Mouse (Mus musculus) adrenal gland, postnatal 25 days (tissue): ENCODE data around the gene Hoxa13. TPM values are rescaled to one million over a fixed set of nuclear protein-coding genes. Genes with fewer than 3 reads are reported as not detected.
A peak's percentile ranks its signal among the peaks of the same experiment; 100 is the strongest.

ENCODE experiments used
- DNase-seq: peaks from one replicate; pipeline ENCODE4 v3.0.0; 2021; ENCODE audit warnings: mixed read lengths
- long read RNA-seq: library from polyadenylated mRNA; stranded (forward); transcript quantifications from one replicate; pipeline ENCODE4 v2.0.0, GENCODE M21; 2021
- total RNA-seq: library from RNA; stranded (reverse); gene quantifications from 2 replicates; pipeline ENCODE4 v1.2.3, GENCODE M21; 2021

Gene Hoxa13
- total RNA-seq: not detected in 2 replicates
- long read RNA-seq: 0 reads

DNA sequence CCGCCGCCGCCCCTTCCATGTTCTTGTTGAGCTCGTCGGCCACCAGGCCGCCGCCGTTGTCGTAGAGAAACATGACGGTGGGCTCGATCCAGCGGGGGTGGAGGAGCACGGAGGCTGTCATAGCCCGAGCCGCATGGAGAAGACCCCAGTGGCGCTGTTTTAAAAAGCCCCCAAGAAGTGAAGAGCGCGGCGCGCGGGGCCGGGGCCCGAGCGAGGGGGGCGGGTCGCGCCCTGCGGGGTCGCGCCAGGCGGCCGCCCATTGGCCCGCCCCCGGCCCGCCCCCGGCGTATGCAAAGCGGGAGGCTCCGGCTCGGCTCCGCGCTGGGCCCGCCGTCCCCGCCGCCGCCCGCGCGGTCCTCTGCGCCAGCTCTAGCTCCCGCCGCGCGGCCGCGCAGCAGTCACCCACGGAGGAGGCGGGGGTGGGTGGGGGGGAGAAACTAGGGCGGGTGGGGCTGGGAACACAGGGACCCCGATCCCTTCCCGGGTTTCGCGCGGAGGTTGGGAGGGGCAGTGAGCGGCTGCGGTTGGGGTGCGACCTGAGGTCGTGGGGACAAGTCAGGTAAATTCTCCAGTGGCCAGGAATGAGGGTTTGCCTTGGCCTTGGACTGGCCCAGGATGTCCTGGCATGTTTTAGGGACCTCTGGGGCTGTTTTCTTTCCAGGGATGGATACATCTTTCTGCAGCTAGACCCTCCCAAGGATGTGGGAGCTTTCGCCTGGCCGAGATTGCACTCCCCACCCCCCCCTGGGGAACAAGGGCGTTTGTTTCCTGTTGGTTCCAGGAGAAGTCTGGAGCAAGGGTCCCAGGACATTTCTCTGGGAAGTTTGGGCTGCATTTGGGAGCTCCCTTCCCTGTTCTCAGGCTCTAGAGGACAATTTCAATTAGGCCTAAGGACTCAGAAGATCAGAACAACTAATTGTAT, at the start of gene Hoxa13:
Gene Hoxa13, minus strand, starts transcription at position 227 of the 922 bp plus-strand sequence.
- peak; percentile 42 for DNase-seq

DNA sequence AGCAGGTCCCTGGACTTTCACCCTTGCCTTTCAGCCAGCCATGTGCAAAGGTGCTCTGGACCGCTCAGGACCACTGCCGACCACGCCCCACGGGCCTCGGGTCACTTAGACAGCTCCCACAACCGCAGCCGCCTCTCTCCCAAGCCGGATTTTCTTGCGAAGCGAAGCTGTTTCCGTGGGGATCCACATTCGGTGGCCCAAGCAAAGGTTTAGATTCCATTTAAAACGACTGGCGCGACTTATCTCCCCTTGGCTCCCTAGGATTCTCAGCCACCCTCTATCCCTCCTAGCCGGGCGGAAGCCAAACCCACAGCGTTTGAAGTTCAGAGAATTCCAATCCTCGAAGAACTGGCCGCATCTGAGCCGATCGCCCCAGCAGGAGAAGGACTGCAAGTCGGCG, 49.7 kb upstream of the Hoxa13 start:
- no peak for DNase-seq

DNA sequence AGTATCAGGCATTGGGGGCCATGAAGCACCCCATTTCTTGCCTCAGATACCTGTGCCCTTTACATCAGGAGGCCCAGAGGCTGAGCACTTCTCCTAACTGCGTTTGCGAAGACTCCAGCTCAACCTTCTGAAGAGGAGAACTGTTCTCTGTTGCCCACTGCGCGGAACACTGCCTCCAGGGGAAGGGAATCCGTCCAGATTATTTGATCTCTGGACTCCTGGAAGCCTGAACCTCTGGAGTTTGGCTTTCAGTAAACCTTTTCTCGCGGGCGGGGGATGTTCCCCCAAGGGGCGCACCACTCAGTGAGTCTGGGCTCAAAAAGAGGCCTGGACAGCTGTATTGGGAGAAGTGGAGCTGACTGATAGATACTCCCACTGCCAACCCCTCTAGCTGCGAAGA, 49.1 kb upstream of the Hoxa13 start:
- DNase-seq: no peak

GRCm38 (mm10) chr6:52305877-52306389, 45.3 kb upstream of the Hoxa13 start:
- DNase-seq: peak; percentile 68

GRCm38 (mm10) chr6:52303426-52303825, 42.7 kb upstream of the Hoxa13 start:
- DNase-seq: no peak

DNA sequence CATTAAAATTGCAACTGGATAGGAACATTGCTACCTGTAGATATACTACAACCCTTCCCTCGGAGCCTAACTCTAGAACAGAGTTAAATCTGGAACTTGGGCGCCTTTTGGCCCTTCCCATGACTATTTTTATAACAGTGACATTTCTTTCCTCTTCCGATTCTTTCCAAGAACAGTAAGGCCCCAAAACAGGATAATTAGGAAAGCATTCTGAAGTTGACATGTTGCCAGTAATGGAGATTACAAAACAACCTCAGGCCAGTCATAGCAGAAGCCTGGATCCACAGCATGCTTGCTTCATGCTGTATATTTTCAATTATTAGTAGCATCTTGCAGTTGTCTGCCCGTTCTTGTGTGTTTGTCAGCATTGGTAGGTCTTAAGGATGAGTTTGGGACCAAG, 40.1 kb upstream of the Hoxa13 start:
- DNase-seq: no peak

DNA sequence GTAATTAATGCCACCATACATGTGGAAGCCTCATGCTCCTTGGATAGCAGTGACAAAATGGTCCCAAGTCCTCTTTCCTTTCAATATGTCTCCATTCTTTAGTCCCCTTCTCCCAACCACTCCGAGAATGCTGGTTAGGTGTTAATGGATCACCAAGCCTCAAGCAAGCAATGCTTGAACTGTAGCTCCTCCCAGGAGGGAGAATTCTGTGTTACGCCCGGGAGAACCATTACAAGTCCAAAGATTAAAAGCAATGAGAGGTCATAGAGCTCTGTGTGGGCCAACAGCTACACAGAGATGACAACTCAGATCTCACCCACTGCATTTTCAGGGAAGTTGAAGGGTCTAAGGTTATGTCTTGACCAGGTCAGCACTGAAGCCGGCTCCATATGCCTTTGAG, 37.8 kb upstream of the Hoxa13 start:
- DNase-seq: no peak

DNA sequence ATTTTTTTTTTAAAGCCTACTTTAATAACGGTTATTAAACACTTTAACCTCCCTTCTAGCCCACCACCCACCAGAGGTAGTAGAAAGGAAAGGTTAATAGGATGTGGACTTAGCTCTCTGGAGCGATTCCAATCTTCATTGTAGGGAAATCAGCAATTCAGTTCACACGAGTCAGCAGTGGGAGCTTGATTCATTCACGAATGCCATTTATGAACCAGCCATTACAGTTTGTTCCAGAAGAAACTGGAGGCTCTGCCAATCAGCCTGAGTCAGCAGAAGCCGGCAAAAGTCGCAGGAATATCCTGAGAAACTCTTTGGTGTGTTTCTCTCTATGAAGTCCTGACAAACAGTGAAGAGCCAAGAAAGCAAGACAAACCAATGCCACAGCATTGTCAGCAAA, 33.9 kb upstream of the Hoxa13 start:
- DNase-seq: no peak

DNA sequence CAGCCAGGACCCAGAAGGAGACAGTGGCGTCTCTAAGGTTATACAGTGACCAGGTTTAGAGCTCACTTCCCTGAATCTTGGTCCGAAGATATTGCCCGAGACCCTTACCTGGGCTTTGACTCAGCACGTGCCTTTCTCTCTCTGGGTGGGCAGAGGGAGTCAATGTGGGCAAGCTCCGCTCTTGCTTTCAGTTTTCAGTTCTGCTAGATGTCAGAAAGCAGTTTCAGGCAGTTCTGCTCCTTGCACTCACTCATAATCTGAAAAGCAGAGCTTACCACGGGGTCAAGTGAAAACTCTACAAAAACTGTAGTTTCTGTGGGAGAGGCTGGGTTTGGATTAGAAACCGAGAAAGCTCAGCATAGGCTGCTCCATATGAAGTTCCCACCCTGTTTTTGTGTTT, 31.6 kb upstream of the Hoxa13 start:
- DNase-seq: no peak

DNA sequence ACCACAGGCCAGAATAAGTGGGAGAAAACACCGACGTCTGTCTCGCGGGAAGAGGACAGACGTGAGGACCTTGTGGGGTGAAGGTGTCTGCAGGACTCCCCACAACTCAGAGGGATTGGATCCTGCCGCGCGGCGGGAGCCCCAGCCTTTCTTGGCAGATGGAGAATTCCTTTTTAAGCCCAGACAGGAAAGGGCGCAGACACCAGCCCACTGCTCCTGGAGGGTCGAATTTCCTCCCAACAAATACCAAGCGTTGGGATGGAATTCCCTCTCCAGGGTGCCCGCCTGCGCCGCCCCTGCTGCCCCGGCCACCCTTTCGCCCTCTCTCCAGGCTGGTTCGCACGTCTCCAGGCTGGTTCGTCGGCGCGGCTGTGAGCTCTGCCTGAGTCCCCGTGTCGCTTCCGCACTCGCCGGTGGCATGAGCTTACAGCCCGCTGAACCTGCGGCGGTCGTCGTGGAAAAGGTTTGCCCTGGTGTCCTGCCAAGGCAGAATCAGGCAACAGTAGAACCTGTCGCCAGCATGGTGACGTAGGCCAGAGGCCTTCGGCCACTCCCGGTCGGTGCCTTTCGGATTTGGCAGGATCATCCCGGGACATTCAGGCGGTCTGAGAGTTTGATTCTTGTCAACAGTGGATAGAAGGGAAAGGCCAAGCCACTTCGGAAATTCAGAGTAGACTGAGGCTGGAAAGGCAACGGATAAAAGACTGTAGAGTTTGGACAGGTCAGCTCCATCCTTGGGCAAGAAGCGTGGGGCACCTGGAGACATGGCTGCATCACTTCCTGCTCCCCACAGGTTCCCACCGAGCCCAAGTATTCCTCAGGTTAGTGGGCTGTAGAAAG, 30.6 kb upstream of the Hoxa13 start:
- peak; percentile 36 for DNase-seq

- no peak for DNase-seq
Measured at GRCm38 (mm10) chr6:52290186-52290585, 29.5 kb upstream of the Hoxa13 start.

- no peak for DNase-seq
Measured at GRCm38 (mm10) chr6:52283896-52284295, 23.2 kb upstream of the Hoxa13 start.

DNA sequence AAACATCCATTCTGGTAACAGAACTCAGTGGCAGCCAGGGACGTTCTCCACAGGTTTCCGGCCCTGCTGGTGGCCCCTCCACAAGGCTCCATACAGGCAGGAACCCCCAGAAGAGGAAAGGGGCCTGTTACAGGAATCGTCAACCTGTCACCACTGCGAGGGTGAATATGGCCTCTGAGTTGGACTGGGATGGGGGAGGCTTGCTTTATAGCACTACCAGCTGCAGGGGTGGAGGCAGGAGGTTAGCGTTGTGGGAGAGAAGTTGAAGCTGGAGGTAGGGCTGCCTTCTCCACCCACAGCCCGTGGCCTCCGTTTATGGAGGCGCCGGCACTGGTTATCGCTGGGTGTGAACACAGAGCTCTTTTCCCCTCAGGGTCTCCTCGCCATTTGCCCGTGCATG, 20.4 kb upstream of the Hoxa13 start:
- no peak for DNase-seq

DNA sequence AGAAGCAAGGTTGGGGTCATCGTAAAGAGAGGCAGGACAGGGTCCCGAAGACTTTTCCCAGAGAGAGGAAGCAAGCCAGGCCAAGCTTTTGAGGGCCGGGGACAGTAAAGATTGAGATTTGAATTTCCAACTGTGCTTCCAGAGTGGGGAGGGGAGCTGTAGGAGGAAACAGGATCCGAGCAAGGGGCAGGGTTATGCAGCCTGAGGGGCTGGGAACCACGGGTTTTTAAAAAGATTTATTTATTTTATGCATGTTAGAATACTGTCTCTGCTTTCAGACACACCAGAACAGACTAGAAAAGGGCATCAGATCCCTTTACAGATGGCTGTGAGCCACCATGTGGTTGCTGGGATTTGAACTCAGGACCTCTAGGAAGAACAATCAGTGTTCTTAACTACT, 16.2 kb upstream of the Hoxa13 start:
- no peak for DNase-seq

- no peak for DNase-seq
Measured at GRCm38 (mm10) chr6:52276382-52276781, 15.7 kb upstream of the Hoxa13 start.

- DNase-seq: no peak
Measured at GRCm38 (mm10) chr6:52275563-52276280, 15.0 kb upstream of the Hoxa13 start.

DNA sequence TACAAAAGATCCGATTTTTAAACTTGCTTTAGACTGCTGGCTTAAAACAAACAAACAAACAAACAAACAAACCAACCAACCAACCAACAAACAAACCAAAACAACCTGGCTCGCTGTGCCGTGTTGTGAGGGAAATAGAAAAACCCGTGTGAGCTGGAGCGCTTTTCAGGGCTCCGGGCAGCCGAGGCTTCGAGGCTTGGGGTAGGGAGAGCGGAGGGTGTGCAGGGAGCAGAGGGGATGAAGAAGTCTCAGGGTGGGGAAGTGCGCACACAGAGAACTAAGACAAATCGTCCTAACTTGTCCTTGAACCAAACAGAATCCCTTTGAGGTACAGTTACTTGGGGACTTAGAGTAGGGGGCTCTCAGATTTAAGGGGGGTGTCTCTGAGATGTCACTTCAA, 13.9 kb upstream of the Hoxa13 start:
- no peak for DNase-seq

DNA sequence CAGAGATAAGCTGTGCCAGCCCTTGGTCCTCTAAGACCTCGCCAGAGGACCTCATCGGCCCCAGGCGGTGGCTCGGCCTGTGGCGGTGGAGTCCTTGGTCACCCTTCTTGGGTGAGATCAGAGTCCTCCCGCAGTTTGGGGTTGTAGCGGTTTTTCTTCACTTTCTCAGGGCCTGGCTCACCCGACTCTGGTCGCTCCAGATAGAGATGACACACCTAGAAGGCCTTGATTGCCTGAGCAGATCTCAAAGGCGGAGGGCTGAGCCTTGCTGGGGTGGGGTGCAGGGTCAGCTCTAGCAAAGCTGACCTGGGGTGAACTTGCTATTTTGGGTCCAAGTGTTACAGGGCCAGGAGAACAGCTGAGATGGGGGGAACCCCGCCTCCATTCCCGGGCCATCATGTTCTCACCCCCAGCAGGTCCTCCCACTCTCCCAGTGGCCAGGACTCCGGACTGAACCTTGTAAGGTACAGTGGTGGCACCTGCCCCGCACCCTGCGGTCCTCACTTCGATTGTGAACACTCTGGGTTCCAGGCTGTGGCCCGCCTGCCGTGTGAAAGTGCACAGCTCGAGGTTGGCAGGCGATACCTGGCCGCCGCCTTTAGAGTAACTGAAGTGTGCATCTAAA, 13.1 kb upstream of the Hoxa13 start:
- DNase-seq: no peak

- DNase-seq: no peak
Measured at GRCm38 (mm10) chr6:52272766-52273655, 12.3 kb upstream of the Hoxa13 start.
